Mouse (Mus musculus) kidney, adult 2 months (tissue): Measurements from ENCODE around the gene Bcar1. TPM values are rescaled to one million over a fixed set of nuclear protein-coding genes. Genes with fewer than 3 reads are reported as not detected.

Source experiments
- DNase-seq: peaks from one replicate; pipeline ENCODE4 v3.0.0; 2021
- H3K27ac ChIP-seq: fragments of 200-500 bp; 2 replicates; pipeline ENCODE4 v1.5.1; 2012; ENCODE audit warnings: low read depth, low read length, control low read depth, inconsistent platforms; ENCODE audit not compliant: insufficient read depth
- H3K27me3 ChIP-seq: fragments of 200-500 bp; replicated peaks from 2 replicates; pipeline ENCODE4 v1.6.1; 2012; ENCODE audit warnings: mild to moderate bottlenecking, moderate library complexity, low read length, inconsistent platforms; ENCODE audit not compliant: control insufficient read depth, insufficient read depth
- H3K36me3 ChIP-seq: fragments of 200-500 bp; 2 replicates; pipeline ENCODE4 v1.6.1; 2012; ENCODE audit warnings: mild to moderate bottlenecking, moderate library complexity, low read length, inconsistent platforms; ENCODE audit not compliant: control insufficient read depth, insufficient read depth
- H3K4me1 ChIP-seq: fragments of 200-500 bp; 2 replicates; pipeline ENCODE4 v1.6.1; 2011; ENCODE audit warnings: low read length; ENCODE audit not compliant: control insufficient read depth, insufficient read depth
- H3K4me3 ChIP-seq: fragments of 200-500 bp; 2 replicates; pipeline ENCODE4 v1.5.1; 2011; ENCODE audit warnings: mild to moderate bottlenecking, low read depth, low read length, control low read depth; ENCODE audit not compliant: insufficient read depth
- CTCF ChIP-seq: fragments of 200-500 bp; conservative IDR thresholded peaks from 2 replicates; pipeline ENCODE4 v1.5.1; 2011; ENCODE audit warnings: low read depth, mild to moderate bottlenecking, control low read depth, low read length, moderate library complexity, mixed read lengths; ENCODE audit not compliant: insufficient read depth, insufficient read length
- POLR2A ChIP-seq: fragments of 200-500 bp; IDR thresholded peaks from one replicate; pipeline ENCODE4 v1.6.1; 2011; ENCODE audit warnings: low read depth, low read length, control low read depth
- WGBS: fragments of 180-500 bp; shearing (Covaris S2); methylation state at CpG from one replicate; pipeline ENCODE4 v1.1.7; 2018; 5-methylcytosine and 5-hydroxymethylcytosine counted together
- polyA plus RNA-seq: library from polyadenylated mRNA; depleted of rRNA; stranded (reverse); fragments of >200 nt; gene quantifications from 2 replicates; pipeline ENCODE4 v1.2.3, GENCODE M21; 2012; rRNA removed

Gene Bcar1
- polyA plus RNA-seq, 1 experiment, result 115 TPM

DNA sequence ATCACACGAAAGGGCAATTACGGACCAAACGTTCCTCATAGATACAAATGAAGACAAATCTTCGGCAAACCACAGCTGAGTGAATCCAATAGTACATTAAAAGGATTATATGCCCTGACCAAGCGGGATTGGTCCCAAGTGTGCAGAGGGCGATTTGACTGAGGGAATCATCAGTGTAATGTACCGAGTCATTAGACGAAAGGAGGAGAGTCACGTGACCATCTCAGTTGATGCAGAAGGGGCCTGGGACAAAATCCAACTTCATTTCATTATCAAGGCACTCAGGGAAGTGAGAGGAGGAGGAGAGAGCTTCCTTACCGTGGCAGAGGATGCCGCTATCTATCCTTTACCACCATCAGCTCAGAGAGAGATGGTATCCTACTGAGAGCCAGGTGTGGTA, 62.5 kb downstream of the Bcar1 start:
- Histone ChIP-seq H3K27me3 (no peaks in the 10 kb centered on the region), H3K4me1 (no peaks in the 10 kb centered on the region; the same call in 1 of the 2 replicates), H3K36me3 (no peaks in the 10 kb centered on the region), H3K4me3 (no peak overlapping the region), H3K27ac (no peak overlapping the region)
- no peak for TF ChIP-seq POLR2A
- TF ChIP-seq CTCF, result no peak
- no peak for DNase-seq
- WGBS, result 75% methylated on average over 11 of the region's 11 CpGs

- no peak for DNase-seq
- H3K4me3 ChIP-seq, result no peak overlapping the region
- H3K4me1 ChIP-seq, result no peaks in the 10 kb centered on the region; the same call in 1 of the 2 replicates
- no peak overlapping the region for H3K27ac ChIP-seq
- no peaks in the 10 kb centered on the region for H3K27me3 ChIP-seq
- no peaks in the 10 kb centered on the region for H3K36me3 ChIP-seq
- TF ChIP-seq POLR2A, result no peak
- TF ChIP-seq CTCF, result no peak
- 50% methylated on average over 17 of the region's 17 CpGs for whole genome bisulfite sequencing
Measured at GRCm38 (mm10) chr8:111680423-111681028, 63.1 kb downstream of the Bcar1 start.

DNA sequence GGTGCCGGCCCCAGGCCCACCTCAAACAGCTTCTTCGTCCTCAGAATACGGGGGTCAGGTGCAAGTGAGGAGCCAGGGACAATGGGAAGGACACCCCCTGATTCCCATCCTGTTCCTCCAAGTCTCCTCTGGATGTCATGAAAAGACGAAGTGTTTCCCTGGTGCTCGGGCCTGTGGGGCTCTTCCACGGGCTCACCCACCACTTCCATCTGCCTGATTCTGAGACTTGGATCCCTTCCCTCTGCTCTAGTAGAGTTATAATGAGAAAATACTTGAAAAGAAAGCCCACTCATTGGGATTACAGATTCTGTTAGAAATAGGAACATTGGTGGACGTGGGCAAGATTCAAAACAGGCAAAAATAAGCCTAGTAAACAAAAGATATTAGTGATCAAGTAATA, 64.8 kb downstream of the Bcar1 start:
- WGBS, result 95% methylated on average over 7 of the region's 7 CpGs

DNA sequence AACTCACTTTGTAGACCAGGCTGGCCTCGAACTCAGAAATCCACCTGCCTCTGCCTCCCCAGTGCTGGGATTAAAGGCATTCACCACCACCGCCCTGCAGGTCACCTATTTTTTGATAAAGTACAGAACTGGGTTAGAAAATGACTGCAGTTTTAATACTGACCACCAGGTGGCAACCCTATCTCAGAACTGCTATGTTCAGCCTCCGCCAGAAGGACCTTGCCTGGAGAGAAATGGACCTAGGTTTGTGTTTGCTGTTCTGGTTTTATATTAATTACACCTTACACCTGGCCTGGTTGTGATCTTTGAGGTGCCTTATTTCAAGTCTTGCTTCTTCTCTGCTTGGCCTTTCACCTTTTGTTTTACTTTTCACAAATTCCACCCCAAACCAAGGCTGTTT, 65.5 kb downstream of the Bcar1 start:
- Histone ChIP-seq H3K27me3 (no peaks in the 10 kb centered on the region), H3K4me3 (no peak overlapping the region), H3K36me3 (no peaks in the 10 kb centered on the region), H3K27ac (no peak overlapping the region), H3K4me1 (no peaks in the 10 kb centered on the region; the same call in 1 of the 2 replicates)
- DNase-seq, result peak; percentile 83
- TF ChIP-seq POLR2A (no peak), CTCF (peak; percentile 75)
- 22% methylated on average over 3 of the region's 3 CpGs for WGBS

More for the DNA sequence above, 64.8 kb downstream of the Bcar1 start:
- Histone ChIP-seq H3K27me3 (no peaks in the 10 kb centered on the region), H3K4me1 (no peaks in the 10 kb centered on the region; the same call in 1 of the 2 replicates), H3K36me3 (no peaks in the 10 kb centered on the region), H3K27ac (no peak overlapping the region), H3K4me3 (no peak overlapping the region)
- no peak for DNase-seq
- TF ChIP-seq POLR2A (no peak), CTCF (no peak)

DNA sequence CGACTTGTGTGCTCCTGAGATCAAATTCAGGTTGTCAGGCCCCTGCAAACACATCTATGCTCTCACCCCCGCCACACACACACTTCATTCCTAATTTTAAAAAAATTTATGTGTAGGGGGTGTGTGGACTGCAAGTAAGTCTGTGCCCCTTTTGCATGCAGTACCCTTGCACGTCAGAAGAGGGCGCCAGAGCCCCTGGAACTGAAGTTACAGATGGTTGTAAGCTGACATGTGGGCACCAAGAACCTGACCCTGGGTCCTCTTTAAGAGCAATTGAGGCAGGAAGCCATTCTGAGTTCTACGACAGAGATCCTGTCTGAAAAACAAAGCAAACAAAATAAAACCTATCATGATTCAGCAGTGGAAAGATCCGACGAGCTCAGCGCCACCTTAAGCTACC, 67.4 kb downstream of the Bcar1 start:
- 79% methylated on average over 8 of the region's 8 CpGs for WGBS
- H3K4me1 ChIP-seq, result no peaks in the 10 kb centered on the region; the same call in 1 of the 2 replicates
- H3K27me3 ChIP-seq, result no peaks in the 10 kb centered on the region
- TF ChIP-seq CTCF (peak; percentile 58), POLR2A (no peak)
- H3K4me3 ChIP-seq, result no peak overlapping the region
- DNase-seq, result no peak
- no peaks in the 10 kb centered on the region for H3K36me3 ChIP-seq
- no peak overlapping the region for H3K27ac ChIP-seq

DNA sequence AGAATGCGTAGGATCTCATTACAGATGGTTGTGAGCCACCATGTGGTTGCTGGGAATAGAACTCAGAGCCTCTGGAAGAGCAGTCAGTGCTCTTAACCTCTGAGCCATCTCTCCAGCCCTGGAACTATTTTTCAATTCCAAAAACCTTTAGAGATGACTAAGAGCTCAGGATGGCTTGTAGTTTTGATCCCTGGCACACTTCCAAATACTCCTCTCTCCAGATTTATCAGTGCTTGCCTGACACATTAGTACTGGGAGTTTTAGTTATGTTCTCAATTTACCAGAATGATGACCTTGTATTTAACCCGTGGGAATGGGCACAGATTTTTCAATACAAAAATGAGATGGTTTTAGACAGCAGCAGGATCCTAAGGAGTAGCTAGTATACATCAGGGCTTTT, 76.9 kb downstream of the Bcar1 start:
- WGBS, result 88% methylated on average over 2 of the region's 2 CpGs

DNA sequence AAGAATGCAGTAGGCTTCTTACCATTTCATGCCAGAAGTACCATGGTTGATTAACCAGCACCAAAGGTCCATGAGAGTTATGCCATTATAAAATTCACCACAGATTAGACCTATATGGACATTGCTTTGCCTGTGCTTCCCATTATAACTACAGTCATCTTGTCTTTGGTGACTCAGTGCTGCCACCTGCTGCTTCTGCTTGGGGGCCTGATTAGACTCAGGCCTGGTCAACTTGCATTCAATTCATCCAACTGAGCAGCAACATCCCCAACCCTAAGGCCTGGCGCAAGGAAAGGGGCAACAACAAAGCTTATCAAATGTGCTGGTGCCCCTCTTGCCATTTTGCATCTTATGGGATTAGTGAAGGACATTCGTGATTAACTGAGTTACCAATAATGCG, 81.1 kb downstream of the Bcar1 start:
- no peaks in the 10 kb centered on the region for H3K36me3 ChIP-seq
- H3K4me3 ChIP-seq, result no peak overlapping the region
- no peak for TF ChIP-seq POLR2A
- peak; percentile 92 for TF ChIP-seq CTCF
- peaks cover 13% of the 10 kb centered on the region for H3K4me1 ChIP-seq
- peak; percentile 90 for DNase-seq
- H3K27me3 ChIP-seq, result no peaks in the 10 kb centered on the region
- 88% methylated on average over 3 of the region's 3 CpGs for WGBS
- H3K27ac ChIP-seq, result no peak overlapping the region

More for the DNA sequence above, 76.9 kb downstream of the Bcar1 start:
- Histone ChIP-seq H3K4me1 (no peaks in the 10 kb centered on the region), H3K27ac (no peak overlapping the region), H3K27me3 (no peaks in the 10 kb centered on the region), H3K36me3 (peaks cover 5% of the 10 kb centered on the region), H3K4me3 (no peak overlapping the region)
- DNase-seq, result no peak
- no peak for TF ChIP-seq CTCF
- no peak for TF ChIP-seq POLR2A

Other genes with a start within 250 kb of the Bcar1 start
- gene Wdr59, start 221.7 kb downstream of the Bcar1 start, polyA plus RNA-seq, result 6.9 and 7.4 TPM in 2 replicates
- gene Znrf1, start 207.7 kb downstream of the Bcar1 start, polyA plus RNA-seq, result 38.5 and 39.7 TPM in 2 replicates
- 336 and 441 TPM in 2 replicates for gene Ldhd, start 113.4 kb downstream of the Bcar1 start, polyA plus RNA-seq
- gene Zfp1, start 100.4 kb downstream of the Bcar1 start, polyA plus RNA-seq, result 6.6 and 7.5 TPM in 2 replicates
- 0.17 and 0.29 TPM in 2 replicates for gene Ctrb1, start 52.8 kb downstream of the Bcar1 start, polyA plus RNA-seq
- gene Cfdp1, start 110.5 kb upstream of the Bcar1 start, polyA plus RNA-seq, result 7.2 and 12.5 TPM in 2 replicates
- 6.0 and 6.9 TPM in 2 replicates for gene Tmem170, start 132.9 kb upstream of the Bcar1 start, polyA plus RNA-seq
- gene Chst5, start 166.6 kb upstream of the Bcar1 start, polyA plus RNA-seq, result 0.06 TPM in 1 of 2 replicates, not detected in the other
- 11.2 and 13.6 TPM in 2 replicates for gene Tmem231, start 190.1 kb upstream of the Bcar1 start, polyA plus RNA-seq
- 53.3 and 74.1 TPM in 2 replicates for gene Gabarapl2, start 196.9 kb upstream of the Bcar1 start, polyA plus RNA-seq
- gene Adat1, start 248.5 kb upstream of the Bcar1 start, polyA plus RNA-seq, result 2.9 and 3.3 TPM in 2 replicates